Mouse (Mus musculus) heart, embryonic 14.5 days (tissue): ENCODE results near the gene Hoga1. TPM values are rescaled to one million over a fixed set of nuclear protein-coding genes. Genes with fewer than 3 reads are reported as not detected.

Experiments used
- ATAC-seq: fragments of 200-750 bp; cut with Nextera tagmentation; 2 replicates; pipeline ENCODE4 v1.8.0; 2017; ENCODE audit warnings: low read depth, moderate TSS enrichment; ENCODE audit not compliant: insufficient number of reproducible peaks, insufficient read depth, low FRiP score
- H3K27ac ChIP-seq, 2 experiments: fragments of 200-500 bp in 1 of 2; fragments of 300-500 bp in 1 of 2; sonication (generic) in 1 of 2; replicated peaks in 1 of 2; 2 replicates each; pipeline ENCODE4 v1.5.1; 2012 to 2014; ENCODE audit warnings: low read depth in 2 of 2, low read length in 2 of 2, control low read depth in 1 of 2, mild to moderate bottlenecking in 1 of 2, mixed read lengths in 1 of 2; ENCODE audit not compliant: control insufficient read depth in 1 of 2, insufficient read depth in 1 of 2
- H3K27me3 ChIP-seq: fragments of 300-500 bp; sonication (generic); 2 replicates; pipeline ENCODE4 v1.6.1; 2014; ENCODE audit warnings: mild to moderate bottlenecking, low read length, control low read depth; ENCODE audit not compliant: control insufficient read depth, insufficient read depth
- H3K36me3 ChIP-seq: fragments of 300-500 bp; sonication (generic); 2 replicates; pipeline ENCODE4 v1.6.1; 2014; ENCODE audit warnings: mild to moderate bottlenecking, control low read depth, low read length, mixed read lengths; ENCODE audit not compliant: control insufficient read depth, insufficient read depth
- H3K4me1 ChIP-seq, 2 experiments: fragments of 200-500 bp in 1 of 2; fragments of 300-500 bp in 1 of 2; sonication (generic) in 1 of 2; 2 replicates each; pipeline ENCODE4 v1.6.1; 2012 to 2014; ENCODE audit warnings: low read length in 2 of 2, control low read depth in 1 of 2, mixed read lengths in 1 of 2; ENCODE audit not compliant: control insufficient read depth in 2 of 2, insufficient read depth in 2 of 2
- H3K4me2 ChIP-seq: fragments of 300-500 bp; sonication (generic); 2 replicates; pipeline ENCODE4 v1.6.1; 2014; ENCODE audit warnings: mild to moderate bottlenecking, low read length
- H3K4me3 ChIP-seq, 2 experiments: fragments of 200-500 bp in 1 of 2; fragments of 300-500 bp in 1 of 2; sonication (generic) in 1 of 2; 2 replicates each; pipeline ENCODE4 v1.5.1; 2012 to 2014; ENCODE audit warnings: low read length in 2 of 2, mild to moderate bottlenecking in 2 of 2, control low read depth in 1 of 2, low read depth in 1 of 2, moderate library complexity in 1 of 2; ENCODE audit not compliant: control insufficient read depth in 1 of 2, insufficient read depth in 1 of 2
- H3K9ac ChIP-seq: fragments of 300-500 bp; sonication (generic); 2 replicates; pipeline ENCODE4 v1.6.1; 2014; ENCODE audit warnings: mild to moderate bottlenecking, low read length
- H3K9me3 ChIP-seq: fragments of 300-500 bp; sonication (generic); 2 replicates; pipeline ENCODE4 v1.6.1; 2016; ENCODE audit warnings: low read length, control low read depth; ENCODE audit not compliant: control insufficient read depth
- WGBS: fragments of 180-500 bp; shearing (Covaris S2); extraction: QIAGEN DNeasy Blood & Tissue Kit; methylation state at CpG from one replicate; pipeline ENCODE4 v1.1.7; 2014; 5-methylcytosine and 5-hydroxymethylcytosine counted together
- polyA plus RNA-seq: library from polyadenylated mRNA; unstranded; fragments of >200 nt; fragmentation: Nextera tagmentation; extraction: Ambion mirVana; gene quantifications from 2 replicates; pipeline ENCODE4 v1.2.1, GENCODE M21; 2014

Gene Hoga1
- polyA plus RNA-seq, 1 experiment from 2014 or later, result 0.76 TPM

- no peak for ATAC-seq
- H3K4me1 ChIP-seq, result peaks cover 0 to 15% of the 10 kb centered on the region in 2 experiments; a peak in 2 of 4 replicates
- 35% methylated on average over 11 of the region's 11 CpGs for WGBS
Observed at GRCm38 (mm10) chr19:42037167-42037702, 8.2 kb upstream of the Hoga1 start.

GRCm38 (mm10) chr19:42038310-42038709 lies 7.1 kb upstream of the Hoga1 start:
- Histone ChIP-seq H3K27me3 (peaks cover 2% of the 10 kb centered on the region; the same call in 1 of the 2 replicates), H3K36me3 (peaks cover 13% of the 10 kb centered on the region), H3K9ac (no peak overlapping the region), H3K4me3 (no peak overlapping the region), H3K4me1 (peaks cover 0 to 15% of the 10 kb centered on the region in 2 experiments; a peak in 2 of 4 replicates), H3K27ac (no peak overlapping the region), H3K9me3 (no peaks in the 10 kb centered on the region), H3K4me2 (no peak overlapping the region)
- no peak for ATAC-seq
- 89% methylated on average over 12 of the region's 12 CpGs for WGBS

More at GRCm38 (mm10) chr19:42037167-42037702, 8.2 kb upstream of the Hoga1 start:
- Histone ChIP-seq H3K4me3 (no peak overlapping the region), H3K27ac (no peak overlapping the region), H3K9ac (no peak overlapping the region), H3K27me3 (peaks cover 2% of the 10 kb centered on the region; the same call in 1 of the 2 replicates), H3K4me2 (no peak overlapping the region), H3K36me3 (peaks cover 14% of the 10 kb centered on the region), H3K9me3 (no peaks in the 10 kb centered on the region)

- 98% methylated on average over 6 of the region's 6 CpGs for WGBS
- no peak overlapping the region for H3K9ac ChIP-seq
- H3K4me2 ChIP-seq, result no peak overlapping the region
- no peak for ATAC-seq
- H3K4me1 ChIP-seq, result peaks cover 0 to 8% of the 10 kb centered on the region in 2 experiments; a peak in 2 of 4 replicates
- H3K36me3 ChIP-seq, result no peaks in the 10 kb centered on the region
- H3K27me3 ChIP-seq, result peaks cover 2% of the 10 kb centered on the region; the same call in 1 of the 2 replicates
- H3K4me3 ChIP-seq, result no peak overlapping the region
- no peaks in the 10 kb centered on the region for H3K9me3 ChIP-seq
- no peak overlapping the region for H3K27ac ChIP-seq
Observed at GRCm38 (mm10) chr19:42043988-42044387, 1.4 kb upstream of the Hoga1 start.

- 73% methylated on average over 1 of the region's 1 CpGs for WGBS
- no peaks in the 10 kb centered on the region for H3K27me3 ChIP-seq
Observed at GRCm38 (mm10) chr19:42050251-42050650, 4.8 kb downstream of the Hoga1 start.

GRCm38 (mm10) chr19:42051351-42051750 lies 5.9 kb downstream of the Hoga1 start:
- no peaks in the 10 kb centered on the region for H3K36me3 ChIP-seq
- no peak overlapping the region for H3K4me2 ChIP-seq
- no peak overlapping the region for H3K27ac ChIP-seq
- H3K27me3 ChIP-seq, result no peaks in the 10 kb centered on the region
- no peaks in the 10 kb centered on the region for H3K9me3 ChIP-seq
- no peak overlapping the region for H3K9ac ChIP-seq
- ATAC-seq, result no peak
- H3K4me3 ChIP-seq, result no peak overlapping the region
- 88% methylated on average over 3 of the region's 3 CpGs for WGBS
- peaks cover 0 to 2% of the 10 kb centered on the region in 2 experiments; a peak in 1 of 4 replicates for H3K4me1 ChIP-seq

More at GRCm38 (mm10) chr19:42050251-42050650, 4.8 kb downstream of the Hoga1 start:
- H3K36me3 ChIP-seq, result no peaks in the 10 kb centered on the region
- H3K4me1 ChIP-seq, result peaks cover 2 to 8% of the 10 kb centered on the region in 2 experiments; a peak in 2 of 4 replicates
- no peaks in the 10 kb centered on the region for H3K9me3 ChIP-seq
- no peak overlapping the region for H3K4me3 ChIP-seq
- no peak overlapping the region for H3K9ac ChIP-seq
- no peak overlapping the region for H3K4me2 ChIP-seq
- H3K27ac ChIP-seq, result no peak overlapping the region
- no peak for ATAC-seq

GRCm38 (mm10) chr19:42051948-42052347 lies 6.5 kb downstream of the Hoga1 start, which contains the start of gene 4933411K16Rik:
Gene 4933411K16Rik (plus strand): TSS chr19:42052248.
- no peaks in the 10 kb centered on the region for H3K27me3 ChIP-seq
- H3K4me2 ChIP-seq, result no peak within 1 kb of the TSS
- peaks cover 0 to 2% of the 10 kb centered on the region in 2 experiments; a peak in 1 of 4 replicates for H3K4me1 ChIP-seq
- no peak within 1 kb of the TSS for H3K27ac ChIP-seq
- H3K36me3 ChIP-seq, result no peaks in the 10 kb centered on the region
- WGBS, result 66% methylated on average over 4 of the region's 4 CpGs
- no peak within 1 kb of the TSS for H3K9ac ChIP-seq
- H3K4me3 ChIP-seq, result no peak within 1 kb of the TSS
- ATAC-seq, result no peak
- no peaks in the 10 kb centered on the region for H3K9me3 ChIP-seq

GRCm38 (mm10) chr19:42054255-42054654 lies 8.8 kb downstream of the Hoga1 start:
- peaks cover 0 to 2% of the 10 kb centered on the region in 2 experiments; a peak in 1 of 4 replicates for H3K4me1 ChIP-seq
- H3K4me2 ChIP-seq, result no peak overlapping the region
- H3K4me3 ChIP-seq, result no peak overlapping the region
- no peak for ATAC-seq
- no peaks in the 10 kb centered on the region for H3K27me3 ChIP-seq
- 57% methylated on average over 6 of the region's 6 CpGs for WGBS
- H3K36me3 ChIP-seq, result no peaks in the 10 kb centered on the region
- no peak overlapping the region for H3K9ac ChIP-seq
- H3K9me3 ChIP-seq, result no peaks in the 10 kb centered on the region
- no peak overlapping the region for H3K27ac ChIP-seq
